Mouse (Mus musculus) liver, embryonic 16.5 days (tissue): Measurements from ENCODE around the gene Gm2075. TPM values are rescaled to one million over a fixed set of nuclear protein-coding genes. Genes with fewer than 3 reads are reported as not detected.

Experiments
- polyA plus RNA-seq: library from polyadenylated mRNA; unstranded; fragments of >200 nt; fragmentation: Nextera tagmentation; extraction: Ambion mirVana; gene quantifications from 2 replicates; pipeline ENCODE4 v1.2.1, GENCODE M21; 2015

Gene Gm2075
- polyA plus RNA-seq, 1 experiment from 2014 or later: not detected

Other genes with a start within 250 kb of the Gm2075 start
- gene Gm21319, start 236.1 kb upstream of the Gm2075 start, polyA plus RNA-seq: not detected in 2 replicates
- gene Gm21936, start 216.3 kb upstream of the Gm2075 start, polyA plus RNA-seq: not detected in 2 replicates
- gene BB287469, start 195.3 kb upstream of the Gm2075 start, polyA plus RNA-seq: 0.26 TPM in 1 of 2 replicates, not detected in the other
- not detected in 2 replicates for gene Gm2001, start 169.5 kb upstream of the Gm2075 start, polyA plus RNA-seq
- gene Gm2016, start 137.8 kb upstream of the Gm2075 start, polyA plus RNA-seq: not detected in 2 replicates
- gene Gm2022, start 116.5 kb upstream of the Gm2075 start, polyA plus RNA-seq: not detected in 2 replicates
- not detected in 2 replicates for gene Gm2035, start 92.0 kb upstream of the Gm2075 start, polyA plus RNA-seq
- not detected in 2 replicates for gene Gm2042, start 57.8 kb upstream of the Gm2075 start, polyA plus RNA-seq
- not detected in 2 replicates for gene Gm6803, start 6.9 kb downstream of the Gm2075 start, polyA plus RNA-seq
- gene Gm2056, start 15.2 kb downstream of the Gm2075 start, polyA plus RNA-seq: not detected in 2 replicates
- gene Gm16368, start 71.8 kb downstream of the Gm2075 start, polyA plus RNA-seq: not detected in 2 replicates
- gene Gm10436, start 170.3 kb downstream of the Gm2075 start, polyA plus RNA-seq: not detected in 2 replicates
- gene Gm8332, start 238.3 kb downstream of the Gm2075 start, polyA plus RNA-seq: not detected in 2 replicates